Mouse (Mus musculus): ENCODE measurements around the gene Ttn.
A peak's percentile ranks its signal among the peaks of the same experiment; 100 is the strongest.

- TF ChIP-seq USF1 (IDR thresholded peaks at IDR 0.05; ENCODE audit: low read depth) (no peak), POLR2A (IDR thresholded peaks at IDR 0.05; ENCODE audit: insufficient read length, low read depth) (peak; percentile 7), TCF3 (IDR thresholded peaks at IDR 0.05; ENCODE audit: insufficient read length, low read depth) (no peak), E2F4 (IDR thresholded peaks at IDR 0.05; ENCODE audit: insufficient read depth) (no peak)
These were observed 280.2 kb downstream of the Ttn start for GRCm38 (mm10) chr2:76702188-76702587.
